Mouse (Mus musculus) bone marrow, adult 2 months (tissue): Measurements from ENCODE around the gene Krt32.

Experiments used
- CTCF ChIP-seq: fragments of 200-500 bp; IDR thresholded peaks from 2 replicates; pipeline ENCODE4 v1.5.1; 2011; ENCODE audit warnings: low read length, control low read depth; ENCODE audit not compliant: control insufficient read depth, insufficient read depth
- POLR2A ChIP-seq: fragments of 200-500 bp; IDR thresholded peaks from 2 replicates; pipeline ENCODE4 v1.6.1; 2011; ENCODE audit warnings: low read depth, mild to moderate bottlenecking, control low read depth, low read length, borderline replicate concordance; ENCODE audit not compliant: control insufficient read depth

GRCm38 (mm10) chr11:100102693-100103429 lies 14.8 kb upstream of the Krt32 start:
- TF ChIP-seq POLR2A = no peak
- no peak for TF ChIP-seq CTCF
